Mouse (Mus musculus) lung, adult 2 months (tissue): Measurements from ENCODE around the gene Tmprss6. TPM values are rescaled to one million over a fixed set of nuclear protein-coding genes. Genes with fewer than 3 reads are reported as not detected.

Source experiments
- DNase-seq: peaks from one replicate; pipeline ENCODE4 v3.0.0; 2022
- H3K4me1 ChIP-seq: fragments of 200-500 bp; 2 replicates; pipeline ENCODE4 v1.6.1; 2011; ENCODE audit warnings: low read length; ENCODE audit not compliant: control insufficient read depth, insufficient read depth
- H3K4me3 ChIP-seq: fragments of 200-500 bp; replicated peaks from 2 replicates; pipeline ENCODE3; 2011; ENCODE audit warnings: low read depth, mild to moderate bottlenecking, control low read depth, low read length; ENCODE audit errors: extremely low read depth
- CTCF ChIP-seq: fragments of 200-500 bp; IDR thresholded peaks from 2 replicates; pipeline ENCODE4 v1.5.1; 2011; ENCODE audit warnings: mild to moderate bottlenecking, low read length, control low read depth; ENCODE audit not compliant: insufficient read depth
- POLR2A ChIP-seq: fragments of 200-500 bp; IDR thresholded peaks from 2 replicates; pipeline ENCODE4 v1.6.1; 2011; ENCODE audit warnings: low read depth, mild to moderate bottlenecking, control low read depth, low read length, borderline replicate concordance; ENCODE audit errors: extremely low read depth
- WGBS: fragments of 180-500 bp; shearing (Covaris S2); methylation state at CpG from one replicate; pipeline ENCODE4 v1.1.7; 2018; 5-methylcytosine and 5-hydroxymethylcytosine counted together
- polyA plus RNA-seq: library from polyadenylated mRNA; depleted of rRNA; stranded (reverse); fragments of >200 nt; gene quantifications from 2 replicates; pipeline ENCODE4 v1.2.3, GENCODE M21; 2012

Gene Tmprss6
- polyA plus RNA-seq, 1 experiment = 1.2 TPM

GRCm38 (mm10) chr15:78508443-78508842 lies 40.0 kb upstream of the Tmprss6 start:
- DNase-seq = no peak
- Histone ChIP-seq H3K4me3 (no peak overlapping the region), H3K4me1 (no peaks in the 10 kb centered on the region)
- no peak for TF ChIP-seq CTCF
- no peak for TF ChIP-seq POLR2A
- WGBS = 59% methylated on average over 7 of the region's 7 CpGs

GRCm38 (mm10) chr15:78505541-78505940 lies 37.1 kb upstream of the Tmprss6 start:
- TF ChIP-seq CTCF = no peak
- no peak for TF ChIP-seq POLR2A
- DNase-seq = no peak
- 73% methylated on average over 3 of the region's 3 CpGs for WGBS
- Histone ChIP-seq H3K4me1 (no peaks in the 10 kb centered on the region), H3K4me3 (no peak overlapping the region)

- H3K4me1 ChIP-seq = no peaks in the 10 kb centered on the region
- TF ChIP-seq CTCF (no peak), POLR2A (no peak)
- no peak overlapping the region for H3K4me3 ChIP-seq
- 87% methylated on average over 5 of the region's 5 CpGs for WGBS
- no peak for DNase-seq
These were observed 36.4 kb upstream of the Tmprss6 start for GRCm38 (mm10) chr15:78504816-78505215.

GRCm38 (mm10) chr15:78504013-78504412 lies 35.6 kb upstream of the Tmprss6 start:
- no peak overlapping the region for H3K4me3 ChIP-seq
- H3K4me1 ChIP-seq = no peaks in the 10 kb centered on the region
- 73% methylated on average over 1 of the region's 1 CpGs for whole genome bisulfite sequencing
- TF ChIP-seq CTCF (no peak), POLR2A (no peak)
- no peak for DNase-seq

GRCm38 (mm10) chr15:78502437-78503132 lies 34.2 kb upstream of the Tmprss6 start:
- no peak for TF ChIP-seq CTCF
- TF ChIP-seq POLR2A = no peak
- Histone ChIP-seq H3K4me3 (no peak overlapping the region), H3K4me1 (no peaks in the 10 kb centered on the region)
- no peak for DNase-seq
- 66% methylated on average over 18 of the region's 18 CpGs for WGBS

GRCm38 (mm10) chr15:78494968-78495406 lies 26.6 kb upstream of the Tmprss6 start, which contains the start of gene Il2rb:
TSS of gene Il2rb (minus strand) at chr15:78495271.
- no peak within 1 kb of the TSS for H3K4me3 ChIP-seq
- no peak for DNase-seq
- TF ChIP-seq CTCF (no peak), POLR2A (no peak; the same call in 1 of the 2 replicates)
- no peaks in the 10 kb centered on the region for H3K4me1 ChIP-seq
- 87% methylated on average over 11 of the region's 11 CpGs for WGBS

- no peak for DNase-seq
- H3K4me1 ChIP-seq = no peaks in the 10 kb centered on the region
- 72% methylated on average over 10 of the region's 10 CpGs for WGBS
- TF ChIP-seq POLR2A (no peak), CTCF (no peak)
- H3K4me3 ChIP-seq = no peak overlapping the region
These were observed 25.1 kb upstream of the Tmprss6 start for GRCm38 (mm10) chr15:78493401-78494010.

GRCm38 (mm10) chr15:78491301-78491700 lies 22.9 kb upstream of the Tmprss6 start:
- 76% methylated on average over 3 of the region's 3 CpGs for WGBS
- DNase-seq = no peak
- H3K4me3 ChIP-seq = no peak overlapping the region
- TF ChIP-seq POLR2A (no peak), CTCF (no peak)
- H3K4me1 ChIP-seq = no peaks in the 10 kb centered on the region

GRCm38 (mm10) chr15:78489906-78490305 lies 21.5 kb upstream of the Tmprss6 start:
- 64% methylated on average over 8 of the region's 8 CpGs for WGBS
- no peak overlapping the region for H3K4me3 ChIP-seq
- no peaks in the 10 kb centered on the region for H3K4me1 ChIP-seq
- DNase-seq = no peak
- TF ChIP-seq CTCF (no peak), POLR2A (no peak)

GRCm38 (mm10) chr15:78489248-78489647 lies 20.8 kb upstream of the Tmprss6 start:
- no peak overlapping the region for H3K4me3 ChIP-seq
- TF ChIP-seq CTCF (no peak), POLR2A (no peak)

GRCm38 (mm10) chr15:78487066-78487465 lies 18.6 kb upstream of the Tmprss6 start:
- DNase-seq = no peak
- WGBS = 54% methylated on average over 4 of the region's 4 CpGs
- Histone ChIP-seq H3K4me1 (no peaks in the 10 kb centered on the region), H3K4me3 (no peak overlapping the region)
- TF ChIP-seq POLR2A = no peak
- no peak for TF ChIP-seq CTCF

More at GRCm38 (mm10) chr15:78489248-78489647, 20.8 kb upstream of the Tmprss6 start:
- no peak for DNase-seq
- WGBS = 73% methylated on average over 3 of the region's 3 CpGs
- no peaks in the 10 kb centered on the region for H3K4me1 ChIP-seq
